Mouse (Mus musculus) C2C12 (cell line): ENCODE measurements at regions not wholly inside any gene's neighbourhood (a gene's known extent, or its start where the extent isn't known, plus 50 kb on each side); places are given as distances from the start of the nearest gene placed in this dataset.

Experiments used
- H3K27me3 ChIP-seq: one replicate; pipeline ENCODE4 v1.6.1; 2011; ENCODE audit not compliant: control insufficient read depth, insufficient read depth, insufficient read length
- H3K36me3 ChIP-seq: one replicate; pipeline ENCODE4 v1.6.1; 2011; ENCODE audit not compliant: control insufficient read depth, insufficient read depth
- H3K4me3 ChIP-seq: one replicate; pipeline ENCODE4 v1.5.1; 2011; ENCODE audit warnings: mild to moderate bottlenecking, control low read depth; ENCODE audit not compliant: poor library complexity, insufficient read depth, severe bottlenecking
- H3K79me2 ChIP-seq: one replicate; pipeline ENCODE4 v1.6.1; 2011; ENCODE audit not compliant: control insufficient read depth, insufficient read depth
- H3K79me3 ChIP-seq: one replicate; pipeline ENCODE4 v1.6.1; 2011; ENCODE audit warnings: low read depth, control low read depth
- H3ac ChIP-seq: one replicate; pipeline ENCODE3; 2011; ENCODE audit warnings: low read depth; ENCODE audit not compliant: control insufficient read depth, insufficient read length
- CEBPB ChIP-seq: IDR thresholded peaks from one replicate; pipeline ENCODE4 v1.6.1; 2011; ENCODE audit warnings: low read depth, mild to moderate bottlenecking, control low read depth, moderate library complexity
- CTCF ChIP-seq: IDR thresholded peaks from one replicate; pipeline ENCODE4 v1.5.1; 2011; ENCODE audit not compliant: control insufficient read depth, insufficient read depth, insufficient read length
- FOSL1 ChIP-seq: IDR thresholded peaks from one replicate; pipeline ENCODE4 v1.8.0; 2011; ENCODE audit warnings: mild to moderate bottlenecking, low read length; ENCODE audit not compliant: poor library complexity, insufficient read depth, severe bottlenecking
- MAX ChIP-seq: IDR thresholded peaks from one replicate; pipeline ENCODE4 v1.6.1; 2011; ENCODE audit warnings: mild to moderate bottlenecking, control low read depth
- MYOD1 ChIP-seq: IDR thresholded peaks from one replicate; pipeline ENCODE4 v1.6.1; 2011; ENCODE audit warnings: low read depth; ENCODE audit not compliant: control insufficient read depth, insufficient read length
- MYOG ChIP-seq: IDR thresholded peaks from one replicate; pipeline ENCODE4 v1.6.1; 2011; ENCODE audit not compliant: control insufficient read depth, insufficient read length; ENCODE audit errors: extremely low read depth
- USF1 ChIP-seq: IDR thresholded peaks from one replicate; pipeline ENCODE4 v1.6.1; 2011; ENCODE audit warnings: low read depth, mild to moderate bottlenecking, control low read depth, moderate library complexity

- no peaks in the 10 kb centered on the region for H3K27me3 ChIP-seq
- no peaks in the 10 kb centered on the region for H3K79me2 ChIP-seq
- H3K79me3 ChIP-seq, result no peaks in the 10 kb centered on the region
- H3K36me3 ChIP-seq, result no peaks in the 10 kb centered on the region
- no peak overlapping the region for H3ac ChIP-seq
- H3K4me3 ChIP-seq, result no peak overlapping the region
- no peak for TF ChIP-seq CTCF
- no peak for TF ChIP-seq USF1
- no peak for TF ChIP-seq CEBPB
- TF ChIP-seq MAX, result no peak
- TF ChIP-seq MYOD1, result no peak
- TF ChIP-seq FOSL1, result no peak
Measured at GRCm38 (mm10) chr16:95864646-95865045, 126.1 kb downstream of the Psmg1 start.

GRCm38 (mm10) chr16:95864106-95864505, 126.7 kb downstream of the Psmg1 start:
- no peak overlapping the region for H3ac ChIP-seq
- H3K36me3 ChIP-seq, result no peaks in the 10 kb centered on the region
- TF ChIP-seq MYOD1, result no peak
- no peak for TF ChIP-seq USF1
- no peak for TF ChIP-seq MAX
- no peak for TF ChIP-seq CEBPB
- no peak for TF ChIP-seq CTCF
- TF ChIP-seq FOSL1, result no peak
- no peak for TF ChIP-seq MYOG
- H3K27me3 ChIP-seq, result no peaks in the 10 kb centered on the region
- no peaks in the 10 kb centered on the region for H3K79me3 ChIP-seq
- H3K4me3 ChIP-seq, result no peak overlapping the region
- no peaks in the 10 kb centered on the region for H3K79me2 ChIP-seq

GRCm38 (mm10) chr16:95863565-95863964, 127.2 kb downstream of the Psmg1 start:
- TF ChIP-seq MYOD1 (no peak), USF1 (no peak), MAX (no peak), FOSL1 (no peak), CEBPB (no peak), CTCF (no peak), MYOG (no peak)
- H3K79me2 ChIP-seq, result no peaks in the 10 kb centered on the region
- H3K79me3 ChIP-seq, result no peaks in the 10 kb centered on the region
- H3K27me3 ChIP-seq, result no peaks in the 10 kb centered on the region
- H3K36me3 ChIP-seq, result no peaks in the 10 kb centered on the region
- no peak overlapping the region for H3ac ChIP-seq
- H3K4me3 ChIP-seq, result no peak overlapping the region

GRCm38 (mm10) chr16:95862621-95863020, 128.1 kb downstream of the Psmg1 start:
- no peaks in the 10 kb centered on the region for H3K27me3 ChIP-seq
- no peak for TF ChIP-seq MYOG
- TF ChIP-seq USF1, result no peak
- TF ChIP-seq CTCF, result no peak
- TF ChIP-seq MAX, result no peak
- TF ChIP-seq MYOD1, result no peak
- no peak for TF ChIP-seq FOSL1
- TF ChIP-seq CEBPB, result no peak
- no peaks in the 10 kb centered on the region for H3K79me2 ChIP-seq
- H3K4me3 ChIP-seq, result no peak overlapping the region
- no peaks in the 10 kb centered on the region for H3K79me3 ChIP-seq
- no peak overlapping the region for H3ac ChIP-seq
- H3K36me3 ChIP-seq, result no peaks in the 10 kb centered on the region

GRCm38 (mm10) chr16:95861231-95861690, 129.5 kb downstream of the Psmg1 start:
- no peak overlapping the region for H3K4me3 ChIP-seq
- H3ac ChIP-seq, result no peak overlapping the region
- TF ChIP-seq MYOD1, result no peak
- TF ChIP-seq FOSL1, result no peak
- no peak for TF ChIP-seq MAX
- no peak for TF ChIP-seq USF1
- TF ChIP-seq CTCF, result no peak
- TF ChIP-seq CEBPB, result no peak
- no peak for TF ChIP-seq MYOG
- H3K79me2 ChIP-seq, result no peaks in the 10 kb centered on the region
- H3K36me3 ChIP-seq, result no peaks in the 10 kb centered on the region
- H3K27me3 ChIP-seq, result no peaks in the 10 kb centered on the region
- no peaks in the 10 kb centered on the region for H3K79me3 ChIP-seq

- TF ChIP-seq CTCF (no peak), MYOD1 (no peak), CEBPB (no peak), MYOG (no peak), MAX (no peak), FOSL1 (no peak)
- Histone ChIP-seq H3K27me3 (no peaks in the 10 kb centered on the region), H3ac (no peak overlapping the region), H3K36me3 (no peaks in the 10 kb centered on the region), H3K4me3 (no peak overlapping the region), H3K79me2 (no peaks in the 10 kb centered on the region), H3K79me3 (no peaks in the 10 kb centered on the region)
Measured at GRCm38 (mm10) chr16:95860810-95861209, 129.9 kb downstream of the Psmg1 start.
